Mouse (Mus musculus) MEL (cell line): Measurements from ENCODE around the gene Arhgap33. TPM values are rescaled to one million over a fixed set of nuclear protein-coding genes. Genes with fewer than 3 reads are reported as not detected.

ENCODE experiments used
- DNase-seq: peaks from one replicate; pipeline ENCODE4 v3.0.0; 2011; ENCODE audit warnings: low read depth, low spot score
- H3K27ac ChIP-seq: 2 replicates; pipeline ENCODE4 v1.5.1; 2012; ENCODE audit warnings: low read depth, mild to moderate bottlenecking, control low read depth, low read length, moderate library complexity; ENCODE audit not compliant: control insufficient read depth
- H3K27me3 ChIP-seq, 2 experiments: fragments of 150-350 bp in 1 of 2; sonication (generic) in 1 of 2; 2 replicates each; pipeline ENCODE4 v1.6.1; 2012; ENCODE audit warnings: low read length in 2 of 2, mild to moderate bottlenecking in 2 of 2, improper control_type of control experiment in 1 of 2, moderate library complexity in 1 of 2; ENCODE audit not compliant: insufficient read depth in 2 of 2, control insufficient read depth in 1 of 2
- H3K36me3 ChIP-seq, 2 experiments: 2 replicates each; pipeline ENCODE4 v1.6.1; 2012 to 2014; ENCODE audit warnings: low read length in 2 of 2, improper control_type of control experiment in 1 of 2, inconsistent platforms in 1 of 2, mild to moderate bottlenecking in 1 of 2; ENCODE audit not compliant: insufficient read depth in 2 of 2, control insufficient read depth in 1 of 2
- H3K4me1 ChIP-seq, 2 experiments: fragments of 150-350 bp in 1 of 2; sonication (generic) in 1 of 2; 2 replicates each; pipeline ENCODE4 v1.6.1; 2012; ENCODE audit warnings: low read length in 2 of 2, improper control_type of control experiment in 1 of 2, mild to moderate bottlenecking in 1 of 2; ENCODE audit not compliant: insufficient read depth in 2 of 2, control insufficient read depth in 1 of 2
- H3K4me3 ChIP-seq, 2 experiments: fragments of 150-350 bp in 1 of 2; sonication (generic) in 1 of 2; 2 replicates each; pipeline ENCODE4 v1.5.1; 2012; ENCODE audit warnings: low read depth in 2 of 2, low read length in 2 of 2, mild to moderate bottlenecking in 2 of 2, moderate library complexity in 2 of 2, control low read depth in 1 of 2, improper control_type of control experiment in 1 of 2; ENCODE audit not compliant: control insufficient read depth in 1 of 2, insufficient read depth in 1 of 2
- H3K79me2 ChIP-seq: 2 replicates; pipeline ENCODE4 v1.6.1; 2012; ENCODE audit warnings: mild to moderate bottlenecking, low read length, moderate library complexity; ENCODE audit not compliant: control insufficient read depth, poor library complexity, insufficient read depth
- H3K9ac ChIP-seq: 2 replicates; pipeline ENCODE4 v1.6.1; 2012; ENCODE audit warnings: low read depth, mild to moderate bottlenecking, control low read depth, low read length, moderate library complexity; ENCODE audit not compliant: control insufficient read depth, poor library complexity, severe bottlenecking
- H3K9me3 ChIP-seq: fragments of 150-350 bp; sonication (generic); replicated peaks from 2 replicates; pipeline ENCODE4 v1.6.1; 2012; ENCODE audit warnings: mild to moderate bottlenecking, low read length, improper control_type of control experiment, moderate library complexity; ENCODE audit not compliant: insufficient read depth
- CTCF ChIP-seq, 3 experiments: IDR thresholded peaks in 2 of 3; conservative IDR thresholded peaks in 1 of 3; 2 replicates each; pipeline ENCODE4 v1.5.1; 2011 to 2012; ENCODE audit warnings: low read length in 3 of 3, low read depth in 2 of 3, mild to moderate bottlenecking in 2 of 3, improper control_type of control experiment in 1 of 3, inconsistent platforms in 1 of 3, mixed read lengths in 1 of 3, moderate library complexity in 1 of 3; ENCODE audit not compliant: control insufficient read depth in 1 of 3, insufficient read depth in 1 of 3, poor library complexity in 1 of 3, severe bottlenecking in 1 of 3
- GABPA ChIP-seq: IDR thresholded peaks from 2 replicates; pipeline ENCODE4 v1.6.1; 2012; ENCODE audit warnings: low read depth, mild to moderate bottlenecking, inconsistent platforms, low read length, improper control_type of control experiment, moderate library complexity
- KAT2A ChIP-seq: conservative IDR thresholded peaks from 2 replicates; pipeline ENCODE4 v1.6.1; 2012; ENCODE audit warnings: low read depth, low read length, improper control_type of control experiment, inconsistent platforms
- MEF2A ChIP-seq: IDR thresholded peaks from 2 replicates; pipeline ENCODE4 v1.6.1; 2014; ENCODE audit warnings: low read depth, mild to moderate bottlenecking, inconsistent platforms, low read length, improper control_type of control experiment; ENCODE audit not compliant: poor library complexity, insufficient replicate concordance, severe bottlenecking; ENCODE audit errors: extremely low read depth
- MYB ChIP-seq: IDR thresholded peaks from 2 replicates; pipeline ENCODE4 v1.6.1; 2011; ENCODE audit warnings: mild to moderate bottlenecking, low read depth, low read length, improper control_type of control experiment
- POLR2AphosphoS2 ChIP-seq: IDR thresholded peaks from 2 replicates; pipeline ENCODE4 v1.6.1; 2011; ENCODE audit warnings: low read length, improper control_type of control experiment
- POLR2AphosphoS5 ChIP-seq: IDR thresholded peaks from 2 replicates; pipeline ENCODE4 v1.6.1; 2012; ENCODE audit warnings: low read depth, borderline replicate concordance, mild to moderate bottlenecking, inconsistent platforms, low read length, moderate library complexity, mixed read lengths
- SMC3 ChIP-seq: IDR thresholded peaks from 2 replicates; pipeline ENCODE4 v1.6.1; 2011; ENCODE audit warnings: low read depth, low read length, improper control_type of control experiment
- USF1 ChIP-seq: IDR thresholded peaks from 2 replicates; pipeline ENCODE4 v1.6.1; 2014; ENCODE audit warnings: low read depth, mild to moderate bottlenecking, inconsistent platforms, low read length, improper control_type of control experiment, moderate library complexity
- polyA plus RNA-seq, 2 experiments: library from polyadenylated mRNA; stranded (reverse) in 1 of 2; unstranded in 1 of 2; fragments of >175 nt in 1 of 2; fragments of >200 nt in 1 of 2; gene quantifications; 2 replicates each; pipeline versions ENCODE4 v1.2.1 to v1.2.4; 2012; ENCODE audit warnings: low replicate concordance in 2 of 2, low read depth in 1 of 2; ENCODE audit not compliant: insufficient read length in 2 of 2, insufficient read depth in 1 of 2, missing spikeins in 1 of 2
- total RNA-seq: library from RNA; depleted of rRNA; stranded (reverse); fragments of 300-350 nt; gene quantifications from 2 replicates; pipeline ENCODE4 v1.2.3, GENCODE M21; 2012

Arhgap33 gene
- total and polyA plus RNA-seq, 3 experiments: 1.8 to 22.3 TPM; not detected in 1

- no peak for TF ChIP-seq KAT2A
- peak in 1 of 3 experiments; percentile 31; a peak in 1 of 6 replicates for TF ChIP-seq CTCF (IDR thresholded peaks at IDR 0.05 in 2 of 3, conservative IDR thresholded peaks at IDR 0.05 in 1 of 3; ENCODE audit: control insufficient read depth in 1 of 3, insufficient read depth in 1 of 3, low read depth in 2 of 3, low read length in 3 of 3, poor library complexity in 1 of 3, severe bottlenecking in 1 of 3)
- no peak for TF ChIP-seq POLR2AphosphoS5
- TF ChIP-seq GABPA: no peak
Observed at GRCm38 (mm10) chr7:30518325-30518724, 16.5 kb downstream of the Arhgap33 start.

GRCm38 (mm10) chr7:30515003-30515760, 19.7 kb downstream of the Arhgap33 start:
- H3K9ac ChIP-seq: no peak overlapping the region
- H3K79me2 ChIP-seq: no peaks in the 10 kb centered on the region
- H3K9me3 ChIP-seq: no peaks in the 10 kb centered on the region
- H3K36me3 ChIP-seq: no peaks in the 10 kb centered on the region
- no peak for TF ChIP-seq MEF2A
- TF ChIP-seq USF1: peak; percentile 43; the same call in 1 of the 2 replicates
- TF ChIP-seq, all 39 proteins: peak for 1
- no peak for DNase-seq
- H3K4me1 ChIP-seq: no peaks in the 10 kb centered on the region
- H3K4me3 ChIP-seq: no peak overlapping the region
- no peak overlapping the region for H3K27ac ChIP-seq
- H3K27me3 ChIP-seq: peaks cover 0 to 2% of the 10 kb centered on the region in 2 experiments; a peak in 1 of 4 replicates

More at GRCm38 (mm10) chr7:30518325-30518724, 16.5 kb downstream of the Arhgap33 start:
- Histone ChIP-seq H3K27ac (no peak overlapping the region), H3K4me3 (no peak overlapping the region), H3K27me3 (no peaks in the 10 kb centered on the region), H3K79me2 (no peaks in the 10 kb centered on the region), H3K4me1 (no peaks in the 10 kb centered on the region), H3K36me3 (no peaks in the 10 kb centered on the region), H3K9ac (no peak overlapping the region), H3K9me3 (no peaks in the 10 kb centered on the region)
- no peak for DNase-seq

GRCm38 (mm10) chr7:30508061-30508460, 26.8 kb downstream of the Arhgap33 start:
- Histone ChIP-seq H3K27me3 (peaks cover 0 to 2% of the 10 kb centered on the region in 2 experiments; a peak in 1 of 4 replicates), H3K36me3 (no peaks in the 10 kb centered on the region), H3K27ac (no peak overlapping the region), H3K4me1 (no peaks in the 10 kb centered on the region), H3K9me3 (no peaks in the 10 kb centered on the region), H3K79me2 (no peaks in the 10 kb centered on the region), H3K4me3 (no peak overlapping the region), H3K9ac (no peak overlapping the region)
- no peak for TF ChIP-seq SMC3
- no peak for TF ChIP-seq POLR2AphosphoS2
- TF ChIP-seq KAT2A: no peak
- no peak for TF ChIP-seq MYB
- DNase-seq: no peak
